Mouse (Mus musculus) limb, embryonic 13.5 days (tissue): Measurements from ENCODE around the gene Glmn. TPM values are rescaled to one million over a fixed set of nuclear protein-coding genes. Genes with fewer than 3 reads are reported as not detected.

Source experiments
- ATAC-seq: fragments of 200-750 bp; cut with Nextera tagmentation; 2 replicates; pipeline ENCODE4 v1.8.0; 2017; ENCODE audit warnings: low read depth, moderate number of reproducible peaks, moderate TSS enrichment; ENCODE audit not compliant: low FRiP score
- H3K27ac ChIP-seq: fragments of 300-500 bp; sonication (generic); 2 replicates; pipeline ENCODE4 v1.5.1; 2015; ENCODE audit warnings: inconsistent platforms, mild to moderate bottlenecking, moderate library complexity
- H3K27me3 ChIP-seq: fragments of 300-500 bp; sonication (generic); 2 replicates; pipeline ENCODE4 v1.6.1; 2015; ENCODE audit warnings: mild to moderate bottlenecking, inconsistent platforms
- H3K36me3 ChIP-seq: fragments of 300-500 bp; sonication (generic); 2 replicates; pipeline ENCODE4 v1.6.1; 2015; ENCODE audit warnings: inconsistent platforms, mild to moderate bottlenecking, moderate library complexity
- H3K4me1 ChIP-seq: fragments of 300-500 bp; sonication (generic); 2 replicates; pipeline ENCODE4 v1.6.1; 2015; ENCODE audit warnings: inconsistent platforms
- H3K4me2 ChIP-seq: fragments of 300-500 bp; sonication (generic); replicated peaks from 2 replicates; pipeline ENCODE4 v1.6.1; 2015; ENCODE audit warnings: inconsistent platforms, mild to moderate bottlenecking, moderate library complexity
- H3K4me3 ChIP-seq: fragments of 300-500 bp; sonication (generic); 2 replicates; pipeline ENCODE4 v1.5.1; 2015; ENCODE audit warnings: moderate library complexity, mild to moderate bottlenecking, inconsistent platforms
- H3K9ac ChIP-seq: fragments of 300-500 bp; sonication (generic); 2 replicates; pipeline ENCODE4 v1.6.1; 2015; ENCODE audit warnings: mild to moderate bottlenecking, inconsistent platforms
- H3K9me3 ChIP-seq: fragments of 300-500 bp; sonication (generic); 2 replicates; pipeline ENCODE4 v1.6.1; 2016; ENCODE audit warnings: inconsistent platforms
- WGBS: fragments of 180-500 bp; shearing (Covaris S2); methylation state at CpG from one replicate; pipeline ENCODE4 v1.1.7; 2015; 5-methylcytosine and 5-hydroxymethylcytosine counted together
- polyA plus RNA-seq: library from polyadenylated mRNA; unstranded; fragments of >200 nt; fragmentation: Nextera tagmentation; extraction: Ambion mirVana; gene quantifications from 2 replicates; pipeline ENCODE4 v1.2.1, GENCODE M21; 2015

Gene Glmn
- polyA plus RNA-seq, 1 experiment from 2014 or later: 44.1 TPM

DNA sequence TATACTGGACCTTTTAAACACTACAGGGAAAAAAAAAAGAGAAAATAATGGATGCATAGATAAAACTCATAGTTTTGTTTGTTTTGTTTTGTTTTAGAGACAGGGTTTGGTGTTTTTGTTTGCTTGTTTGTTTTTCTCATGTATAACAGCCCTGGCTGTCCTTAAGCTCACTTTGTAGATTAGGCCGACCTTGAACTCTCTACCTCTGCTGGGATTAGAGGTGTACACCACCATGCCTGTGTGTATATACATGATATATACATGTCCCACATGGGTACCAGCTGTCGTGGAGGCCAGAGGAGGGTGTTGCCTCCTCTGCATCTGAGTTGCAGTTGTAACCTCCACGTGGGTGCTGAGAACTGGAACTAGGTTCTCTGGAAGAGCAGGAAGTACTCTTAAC, 49.2 kb downstream of the Glmn start:
- ATAC-seq: no peak
- Histone ChIP-seq H3K36me3 (peaks cover 28% of the 10 kb centered on the region), H3K27me3 (no peaks in the 10 kb centered on the region), H3K9me3 (no peaks in the 10 kb centered on the region), H3K4me1 (no peaks in the 10 kb centered on the region), H3K9ac (no peak overlapping the region), H3K27ac (no peak overlapping the region), H3K4me2 (no peak overlapping the region), H3K4me3 (no peak overlapping the region)
- WGBS: 84% methylated on average over 3 of the region's 3 CpGs

DNA sequence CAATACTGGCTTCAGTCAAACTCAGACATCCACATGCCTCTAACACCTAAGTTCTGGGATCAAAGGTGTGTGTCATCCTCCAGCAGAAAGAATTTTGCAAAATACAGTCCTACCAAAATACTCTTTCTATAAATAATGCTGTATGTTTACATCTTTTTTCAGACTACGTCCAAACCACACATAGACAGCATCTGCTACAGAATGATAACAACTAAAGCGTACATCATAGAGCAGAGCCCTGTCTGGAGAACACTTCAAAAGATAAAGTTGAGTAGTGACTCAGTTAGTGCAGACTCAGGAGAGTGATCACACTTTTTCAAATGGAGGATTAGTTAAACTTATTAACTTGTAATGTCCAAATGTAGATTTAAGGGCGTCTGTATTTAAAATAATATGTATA, 49.7 kb downstream of the Glmn start:
- 88% methylated on average over 3 of the region's 3 CpGs for WGBS
- no peaks in the 10 kb centered on the region for H3K27me3 ChIP-seq
- H3K27ac ChIP-seq: no peak overlapping the region
- ATAC-seq: no peak
- peaks cover 25% of the 10 kb centered on the region for H3K36me3 ChIP-seq
- no peak overlapping the region for H3K4me2 ChIP-seq
- no peak overlapping the region for H3K4me3 ChIP-seq
- H3K4me1 ChIP-seq: no peaks in the 10 kb centered on the region
- no peaks in the 10 kb centered on the region for H3K9me3 ChIP-seq
- H3K9ac ChIP-seq: no peak overlapping the region

DNA sequence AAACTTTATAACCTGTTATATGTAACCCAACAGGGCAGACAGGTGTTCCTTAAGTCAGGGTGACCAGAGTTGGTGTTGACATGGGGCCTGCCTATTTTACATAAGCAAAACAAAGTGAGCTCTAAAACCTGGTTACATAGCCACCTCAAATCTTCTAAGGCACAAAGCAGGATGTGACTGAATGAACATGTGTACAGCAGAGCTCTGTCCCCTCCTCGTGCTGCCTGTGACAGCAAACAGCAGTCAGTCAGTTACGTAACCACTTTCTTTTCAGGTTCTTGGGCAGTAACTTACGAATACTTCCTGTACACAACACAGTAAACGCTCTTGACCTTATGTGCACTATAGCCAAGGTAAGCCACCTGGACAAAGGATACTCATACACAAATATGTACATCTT, 51.8 kb downstream of the Glmn start:
- H3K27me3 ChIP-seq: no peaks in the 10 kb centered on the region
- 73% methylated on average over 4 of the region's 4 CpGs for WGBS
- no peak overlapping the region for H3K4me2 ChIP-seq
- peaks cover 13% of the 10 kb centered on the region for H3K36me3 ChIP-seq
- ATAC-seq: no peak
- H3K27ac ChIP-seq: no peak overlapping the region
- no peak overlapping the region for H3K9ac ChIP-seq
- no peaks in the 10 kb centered on the region for H3K9me3 ChIP-seq
- H3K4me3 ChIP-seq: no peak overlapping the region
- no peaks in the 10 kb centered on the region for H3K4me1 ChIP-seq

DNA sequence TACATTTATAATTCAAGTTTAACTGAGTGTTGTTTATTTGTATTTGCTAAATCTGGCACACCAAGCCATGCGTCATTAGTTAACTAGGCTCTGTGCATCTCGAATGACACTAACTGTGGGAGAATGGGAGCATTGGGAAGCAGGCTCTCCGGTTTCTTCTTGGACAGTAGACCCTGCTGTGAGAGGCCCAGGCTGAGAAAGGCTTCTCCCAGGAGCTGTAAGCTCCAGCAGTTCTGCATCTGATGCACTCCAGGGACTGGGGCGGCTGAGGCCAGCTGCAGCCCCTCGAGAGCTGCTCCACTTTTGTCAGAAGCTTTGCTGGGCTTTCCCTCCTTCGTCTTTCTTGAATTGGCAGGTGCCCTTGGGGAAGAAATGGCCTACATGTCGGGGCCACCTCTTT, 56.0 kb downstream of the Glmn start:
- Histone ChIP-seq H3K27me3 (no peaks in the 10 kb centered on the region), H3K9me3 (0 out of 2 replicates have a peak, but pooled peaks cover 3% of the 10 kb centered on the region), H3K27ac (no peak overlapping the region), H3K4me2 (no peak overlapping the region), H3K4me3 (no peak overlapping the region), H3K4me1 (no peaks in the 10 kb centered on the region), H3K9ac (no peak overlapping the region), H3K36me3 (no peaks in the 10 kb centered on the region)
- 37% methylated on average over 7 of the region's 7 CpGs for WGBS
- ATAC-seq: no peak

DNA sequence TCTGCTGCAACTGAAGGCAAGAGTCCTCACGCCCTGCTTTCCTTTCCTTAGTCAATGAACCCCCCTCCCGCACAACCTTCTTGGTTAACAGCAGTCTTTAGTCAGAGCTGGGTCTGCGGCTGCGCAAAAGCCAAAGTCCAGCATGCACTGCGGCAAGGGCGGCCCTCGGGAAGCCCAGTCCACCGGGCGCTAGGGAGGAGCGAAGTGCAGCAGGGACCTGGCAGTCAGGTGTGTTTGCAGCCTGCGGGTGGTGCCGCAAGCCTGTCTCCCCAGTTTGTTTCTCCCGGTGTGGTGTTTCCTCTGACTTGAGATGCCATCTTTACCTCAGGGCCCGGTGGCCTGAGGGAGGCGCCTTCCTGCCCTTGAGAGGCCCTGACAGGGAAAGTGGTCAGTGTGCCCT, 63.1 kb downstream of the Glmn start, which contains the start of gene 1700028K03Rik:
1700028K03Rik (plus strand) TSS at position 129 of the 400 bp plus-strand sequence.
- 73% methylated on average over 15 of the region's 15 CpGs for WGBS
- ATAC-seq: no peak
- 0 out of 2 replicates have a peak, but pooled peaks cover 4% of the 10 kb centered on the region for H3K9me3 ChIP-seq

DNA sequence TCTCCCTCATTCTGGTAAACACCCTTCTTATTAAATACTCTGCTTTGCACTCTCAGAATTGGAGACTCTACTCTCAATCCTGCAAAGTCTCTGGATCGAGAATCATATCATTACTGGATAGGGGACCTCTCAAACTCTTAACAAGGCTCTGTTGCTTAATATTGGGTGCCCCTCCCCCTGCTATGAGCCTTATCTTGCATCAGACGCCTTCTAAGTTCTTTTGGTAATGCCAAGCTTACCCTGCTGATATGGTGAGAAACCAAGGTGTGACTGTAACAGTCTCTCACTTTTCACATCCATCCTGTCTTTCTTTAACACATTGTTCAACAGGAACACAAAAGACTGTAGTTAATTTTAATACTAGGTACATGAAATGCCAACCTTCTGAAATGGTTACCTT, 64.1 kb downstream of the Glmn start:
- no peaks in the 10 kb centered on the region for H3K4me1 ChIP-seq
- no peaks in the 10 kb centered on the region for H3K36me3 ChIP-seq
- no peak overlapping the region for H3K9ac ChIP-seq
- no peak for ATAC-seq
- 0 out of 2 replicates have a peak, but pooled peaks cover 4% of the 10 kb centered on the region for H3K9me3 ChIP-seq
- WGBS: 74% methylated on average over 2 of the region's 2 CpGs
- no peaks in the 10 kb centered on the region for H3K27me3 ChIP-seq
- H3K4me3 ChIP-seq: no peak overlapping the region
- no peak overlapping the region for H3K27ac ChIP-seq
- H3K4me2 ChIP-seq: no peak overlapping the region

More for the DNA sequence above, 63.1 kb downstream of the Glmn start, which contains the start of gene 1700028K03Rik:
- no peak within 1 kb of the TSS for H3K4me3 ChIP-seq
- H3K27me3 ChIP-seq: no peaks in the 10 kb centered on the region
- no peaks in the 10 kb centered on the region for H3K4me1 ChIP-seq
- no peak within 1 kb of the TSS for H3K27ac ChIP-seq
- no peak within 1 kb of the TSS for H3K9ac ChIP-seq
- H3K36me3 ChIP-seq: no peaks in the 10 kb centered on the region
- H3K4me2 ChIP-seq: no peak within 1 kb of the TSS

DNA sequence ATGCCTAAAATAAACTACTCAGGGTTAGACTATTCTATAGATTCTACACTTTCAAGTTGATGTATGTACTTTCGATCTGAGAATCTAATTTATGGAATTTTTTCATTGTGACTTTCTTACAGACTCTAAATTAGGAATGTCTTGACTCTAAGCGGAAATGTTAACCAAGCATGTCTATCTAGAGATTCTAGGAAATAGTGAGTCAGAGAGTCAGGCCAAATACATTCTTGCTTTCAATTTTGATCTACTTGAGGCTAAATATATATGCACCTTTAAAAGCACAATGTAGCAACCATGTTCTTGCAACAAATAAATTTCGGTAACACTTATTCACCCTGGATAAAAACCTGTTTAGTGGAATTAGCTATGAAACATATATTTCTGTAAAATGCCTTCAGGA, 68.8 kb downstream of the Glmn start:
- H3K27ac ChIP-seq: no peak overlapping the region
- WGBS: 88% methylated on average over 3 of the region's 3 CpGs
- no peaks in the 10 kb centered on the region for H3K9me3 ChIP-seq
- no peak for ATAC-seq
- H3K9ac ChIP-seq: no peak overlapping the region
- no peaks in the 10 kb centered on the region for H3K4me1 ChIP-seq
- H3K4me3 ChIP-seq: no peak overlapping the region
- H3K27me3 ChIP-seq: no peaks in the 10 kb centered on the region
- H3K4me2 ChIP-seq: no peak overlapping the region
- no peaks in the 10 kb centered on the region for H3K36me3 ChIP-seq

DNA sequence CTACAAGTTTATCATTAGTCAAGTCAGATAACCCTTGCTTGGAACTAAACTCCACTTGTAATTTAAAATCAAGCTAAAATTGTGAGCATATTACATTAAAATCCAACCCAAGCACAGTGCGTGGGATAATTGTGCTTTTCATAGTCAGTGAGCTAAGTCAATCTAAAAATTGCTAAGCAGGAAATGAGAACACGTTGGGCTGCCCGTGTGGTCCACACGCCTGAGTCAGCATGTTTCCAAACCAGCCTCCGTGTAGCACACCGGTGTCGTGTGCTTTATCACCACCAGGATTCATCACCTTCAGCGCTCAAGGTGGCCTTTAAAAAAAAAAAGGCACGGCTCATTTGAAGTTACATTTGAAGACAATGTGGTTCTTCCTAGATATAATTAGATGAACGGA, 73.4 kb downstream of the Glmn start:
- H3K4me2 ChIP-seq: no peak overlapping the region
- H3K27me3 ChIP-seq: no peaks in the 10 kb centered on the region
- H3K27ac ChIP-seq: no peak overlapping the region
- ATAC-seq: no peak
- H3K36me3 ChIP-seq: no peaks in the 10 kb centered on the region
- no peak overlapping the region for H3K9ac ChIP-seq
- no peaks in the 10 kb centered on the region for H3K4me1 ChIP-seq
- H3K4me3 ChIP-seq: no peak overlapping the region
- 70% methylated on average over 10 of the region's 10 CpGs for WGBS
- H3K9me3 ChIP-seq: no peaks in the 10 kb centered on the region

DNA sequence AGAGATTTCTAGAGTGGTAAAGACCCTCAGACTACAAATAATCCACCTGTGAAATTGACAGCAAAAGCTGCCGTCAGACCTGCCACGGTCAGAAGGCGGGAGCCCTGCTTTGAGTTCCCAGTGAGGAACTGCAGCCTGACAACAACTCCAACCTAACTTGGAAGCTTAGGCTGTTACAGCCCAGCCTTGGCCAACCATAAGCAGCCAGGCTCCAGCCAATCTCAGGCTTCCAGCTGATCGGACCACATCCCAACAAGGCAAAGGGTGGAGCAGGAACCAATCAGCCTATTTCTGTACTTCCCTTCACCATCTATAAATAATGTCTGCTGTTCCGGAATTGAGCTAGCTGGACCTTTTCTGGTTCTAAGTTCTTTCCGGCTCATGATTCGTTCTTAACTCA, 75.8 kb downstream of the Glmn start:
- Histone ChIP-seq H3K4me1 (no peaks in the 10 kb centered on the region), H3K27me3 (no peaks in the 10 kb centered on the region), H3K27ac (no peak overlapping the region), H3K4me2 (no peak overlapping the region), H3K9me3 (no peaks in the 10 kb centered on the region), H3K4me3 (no peak overlapping the region), H3K9ac (no peak overlapping the region), H3K36me3 (no peaks in the 10 kb centered on the region)
- 72% methylated on average over 7 of the region's 7 CpGs for WGBS
- no peak for ATAC-seq

DNA sequence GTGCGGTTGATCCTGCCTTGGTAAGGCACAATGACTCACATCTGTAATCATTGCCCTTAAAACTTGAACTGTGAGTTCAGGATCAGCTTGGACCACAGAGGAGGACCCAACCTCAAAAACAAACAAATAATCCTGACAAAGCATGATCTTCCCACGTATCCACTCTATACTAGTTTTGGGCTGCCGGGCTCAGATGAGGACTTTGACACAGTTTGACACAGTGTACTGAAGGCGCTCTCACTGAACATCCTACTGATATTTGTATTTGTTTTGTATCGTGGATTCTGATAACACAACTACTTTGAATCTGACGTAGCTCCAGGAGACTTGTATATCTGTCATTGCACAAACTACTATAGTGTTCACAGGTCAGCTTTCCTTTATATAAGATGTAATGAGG, 76.3 kb downstream of the Glmn start:
- Histone ChIP-seq H3K27ac (no peak overlapping the region), H3K9ac (no peak overlapping the region), H3K4me1 (no peaks in the 10 kb centered on the region), H3K27me3 (no peaks in the 10 kb centered on the region), H3K36me3 (no peaks in the 10 kb centered on the region), H3K9me3 (no peaks in the 10 kb centered on the region), H3K4me2 (no peak overlapping the region), H3K4me3 (no peak overlapping the region)
- WGBS: 94% methylated on average over 6 of the region's 6 CpGs
- ATAC-seq: no peak

DNA sequence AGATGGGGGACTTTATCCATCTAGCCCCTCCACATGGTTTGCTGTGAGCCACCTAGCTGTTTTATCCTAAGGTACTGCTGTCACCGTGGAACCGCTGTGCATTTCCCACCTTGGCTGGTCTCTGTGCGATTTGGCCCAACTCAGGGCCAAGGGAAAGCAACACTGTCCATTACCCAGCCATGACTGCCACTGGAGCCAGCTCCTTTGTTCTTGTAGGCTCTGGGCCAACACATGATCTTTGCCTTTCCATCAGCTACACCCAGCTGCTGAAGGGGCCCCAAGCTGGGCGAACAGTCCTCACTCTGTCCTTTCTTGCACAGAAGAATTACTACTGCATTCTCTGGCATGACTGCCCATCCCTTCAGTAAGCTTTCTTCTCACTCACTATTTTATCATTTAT, 79.1 kb downstream of the Glmn start:
- Histone ChIP-seq H3K9me3 (no peaks in the 10 kb centered on the region), H3K9ac (no peak overlapping the region), H3K4me3 (no peak overlapping the region), H3K27ac (no peak overlapping the region), H3K4me1 (no peaks in the 10 kb centered on the region), H3K36me3 (no peaks in the 10 kb centered on the region), H3K27me3 (no peaks in the 10 kb centered on the region), H3K4me2 (no peak overlapping the region)
- WGBS: 94% methylated on average over 4 of the region's 4 CpGs
- no peak for ATAC-seq

DNA sequence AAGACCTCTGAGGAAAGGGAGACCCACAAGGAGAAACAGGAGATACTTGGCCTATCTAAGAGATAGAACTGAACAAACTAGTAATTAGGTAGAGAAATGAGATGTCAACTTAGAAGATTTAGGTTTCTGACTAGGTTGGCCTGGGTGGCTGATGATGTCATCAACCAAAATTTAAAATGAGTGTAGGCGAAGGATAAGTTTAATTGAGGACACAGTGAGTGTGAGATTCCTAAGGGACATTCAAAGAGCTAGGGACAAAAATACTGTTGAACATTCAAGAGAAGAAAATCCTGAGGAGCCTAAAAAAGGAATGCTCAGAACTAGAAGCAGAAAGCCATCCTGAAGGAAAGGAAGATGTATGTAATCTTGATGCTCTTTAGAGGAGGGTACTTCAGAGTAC, 81.6 kb downstream of the Glmn start:
- Histone ChIP-seq H3K4me1 (no peaks in the 10 kb centered on the region), H3K9ac (no peak overlapping the region), H3K4me3 (no peak overlapping the region), H3K36me3 (no peaks in the 10 kb centered on the region), H3K4me2 (no peak overlapping the region), H3K27ac (no peak overlapping the region), H3K27me3 (no peaks in the 10 kb centered on the region), H3K9me3 (no peaks in the 10 kb centered on the region)
- WGBS: 90% methylated on average over 1 of the region's 1 CpGs
- no peak for ATAC-seq

DNA sequence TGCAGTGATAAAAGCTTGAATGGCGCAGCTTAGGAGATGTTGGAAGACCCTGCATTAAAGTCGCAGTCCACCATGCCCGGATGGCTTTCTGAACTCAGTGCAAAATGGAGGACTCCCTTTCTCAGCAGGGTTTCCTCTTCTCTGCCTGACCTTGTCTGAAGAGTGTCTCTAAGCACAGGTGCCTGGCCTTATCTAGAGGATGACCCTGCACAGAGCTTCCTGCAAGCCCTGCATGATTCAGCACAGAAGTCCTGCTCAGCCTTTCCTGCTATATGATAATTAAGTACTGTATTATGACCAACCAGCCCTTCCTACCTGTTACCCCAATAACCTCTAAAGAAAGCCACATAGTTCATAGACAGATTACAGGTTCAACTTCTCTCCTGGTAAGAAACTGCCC, 82.2 kb downstream of the Glmn start:
- no peak overlapping the region for H3K27ac ChIP-seq
- ATAC-seq: no peak
- 96% methylated on average over 3 of the region's 3 CpGs for WGBS
- H3K4me2 ChIP-seq: no peak overlapping the region
- H3K9me3 ChIP-seq: no peaks in the 10 kb centered on the region
- no peak overlapping the region for H3K9ac ChIP-seq
- H3K4me1 ChIP-seq: no peaks in the 10 kb centered on the region
- H3K36me3 ChIP-seq: peaks cover 1% of the 10 kb centered on the region; the same call in 1 of the 2 replicates
- no peaks in the 10 kb centered on the region for H3K27me3 ChIP-seq
- H3K4me3 ChIP-seq: no peak overlapping the region
